Mouse (Mus musculus) kidney, adult 2 months (tissue): ENCODE results near the gene Cxadr.

ENCODE experiments used
- CTCF ChIP-seq: fragments of 200-500 bp; conservative IDR thresholded peaks from 2 replicates; pipeline ENCODE4 v1.5.1; 2011; ENCODE audit warnings: low read depth, mild to moderate bottlenecking, control low read depth, low read length, moderate library complexity, mixed read lengths; ENCODE audit not compliant: insufficient read depth, insufficient read length
- POLR2A ChIP-seq: fragments of 200-500 bp; IDR thresholded peaks from one replicate; pipeline ENCODE4 v1.6.1; 2011; ENCODE audit warnings: low read depth, low read length, control low read depth

- TF ChIP-seq CTCF (no peak), POLR2A (peak; percentile 75)
Measured at GRCm38 (mm10) chr16:78301183-78301830, at the start of gene Cxadr.
